Mouse (Mus musculus) olfactory bulb, adult 2 months (tissue): ENCODE data around the gene Gm10277.

ENCODE experiments used
- CTCF ChIP-seq: fragments of 200-500 bp; IDR thresholded peaks from 2 replicates; pipeline ENCODE4 v1.5.1; 2012; ENCODE audit warnings: low read depth, mild to moderate bottlenecking, low read length, moderate library complexity; ENCODE audit not compliant: insufficient read depth
- POLR2A ChIP-seq: fragments of 200-500 bp; IDR thresholded peaks from 2 replicates; pipeline ENCODE4 v1.6.1; 2012; ENCODE audit warnings: mild to moderate bottlenecking, low read depth, low read length, moderate library complexity; ENCODE audit not compliant: insufficient read depth

DNA sequence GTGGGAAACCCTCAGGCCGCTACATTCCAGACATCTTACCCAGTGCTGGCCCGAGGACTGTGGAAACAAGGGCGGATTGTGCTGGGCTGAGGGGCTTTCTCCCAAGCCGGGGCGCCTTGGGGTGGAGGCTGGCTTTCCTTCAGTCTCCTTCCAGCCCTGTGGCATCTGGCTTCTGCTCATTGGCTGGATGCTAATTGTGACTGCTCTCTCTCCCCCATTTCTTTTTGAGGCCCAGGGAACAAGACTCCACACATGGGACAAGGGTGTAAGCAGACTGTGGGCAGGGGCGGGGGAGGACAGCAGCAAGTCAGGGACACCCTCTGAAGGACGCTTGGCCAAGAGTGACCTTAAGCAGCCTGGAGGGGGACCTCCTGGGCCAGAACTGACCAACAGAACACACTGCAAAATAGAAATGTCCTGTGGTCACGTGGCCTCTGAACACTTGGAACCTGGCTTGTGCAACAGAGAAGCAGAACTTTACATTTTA lies 3.7 kb upstream of the Gm10277 start:
- TF ChIP-seq POLR2A, result no peak
- TF ChIP-seq CTCF, result no peak
